Mouse (Mus musculus): ENCODE measurements at regions not wholly inside any gene's neighbourhood (a gene's known extent, or its start where the extent isn't known, plus 50 kb on each side); places are given as distances from the start of the nearest gene placed in this dataset.

- Histone ChIP-seq H3K27ac (ENCODE audit: control insufficient read depth, insufficient read depth, low read length) (no peak overlapping the region), H3K36me3 (ENCODE audit: control insufficient read depth, insufficient read depth, low read length) (no peaks in the 10 kb centered on the region), H3K4me1 (replicated peaks; ENCODE audit: control insufficient read depth, insufficient read depth, low read length) (no peaks in the 10 kb centered on the region), H3K27me3 (ENCODE audit: control insufficient read depth, insufficient read depth, low read length) (no peaks in the 10 kb centered on the region), H3K4me3 (ENCODE audit: control insufficient read depth, insufficient read depth, low read length) (no peak overlapping the region)
- TF ChIP-seq POLR2A (IDR thresholded peaks at IDR 0.05; ENCODE audit: control insufficient read depth, extremely low read depth, insufficient read depth, low read length, poor library complexity), result no peak
- no peak for TF ChIP-seq CTCF (IDR thresholded peaks at IDR 0.05; ENCODE audit: borderline replicate concordance, control insufficient read depth, extremely low read depth, insufficient read depth, low read length, poor library complexity)
- WGBS, result 13% methylated on average over 7 of the region's 7 CpGs
- DNase-seq, result peak; percentile 40
These were observed 76.3 kb upstream of the Pitrm1 start for GRCm38 (mm10) chr13:6471643-6472042.

- no peaks in the 10 kb centered on the region for H3K4me1 ChIP-seq (replicated peaks; ENCODE audit: control insufficient read depth, insufficient read depth, low read length)
- H3K27ac ChIP-seq (ENCODE audit: control insufficient read depth, insufficient read depth, low read length), result no peak overlapping the region
- H3K27me3 ChIP-seq (ENCODE audit: control insufficient read depth, insufficient read depth, low read length), result no peaks in the 10 kb centered on the region
- no peak for TF ChIP-seq POLR2A (IDR thresholded peaks at IDR 0.05; ENCODE audit: control insufficient read depth, extremely low read depth, insufficient read depth, low read length, poor library complexity)
- no peak for TF ChIP-seq CTCF (IDR thresholded peaks at IDR 0.05; ENCODE audit: borderline replicate concordance, control insufficient read depth, extremely low read depth, insufficient read depth, low read length, poor library complexity)
- H3K36me3 ChIP-seq (ENCODE audit: control insufficient read depth, insufficient read depth, low read length), result no peaks in the 10 kb centered on the region
- 86% methylated on average over 12 of the region's 12 CpGs for WGBS
- no peak for DNase-seq
- no peak overlapping the region for H3K4me3 ChIP-seq (ENCODE audit: control insufficient read depth, insufficient read depth, low read length)
These were observed 74.4 kb upstream of the Pitrm1 start for GRCm38 (mm10) chr13:6473401-6474190.

- no peaks in the 10 kb centered on the region for H3K27me3 ChIP-seq (ENCODE audit: control insufficient read depth, insufficient read depth, low read length)
- no peaks in the 10 kb centered on the region for H3K4me1 ChIP-seq (replicated peaks; ENCODE audit: control insufficient read depth, insufficient read depth, low read length)
- H3K4me3 ChIP-seq (ENCODE audit: control insufficient read depth, insufficient read depth, low read length), result no peak overlapping the region
- H3K36me3 ChIP-seq (ENCODE audit: control insufficient read depth, insufficient read depth, low read length), result no peaks in the 10 kb centered on the region
- TF ChIP-seq POLR2A (IDR thresholded peaks at IDR 0.05; ENCODE audit: control insufficient read depth, extremely low read depth, insufficient read depth, low read length, poor library complexity) (no peak), CTCF (IDR thresholded peaks at IDR 0.05; ENCODE audit: borderline replicate concordance, control insufficient read depth, extremely low read depth, insufficient read depth, low read length, poor library complexity) (no peak)
- DNase-seq, result no peak
- H3K27ac ChIP-seq (ENCODE audit: control insufficient read depth, insufficient read depth, low read length), result no peak overlapping the region
- WGBS, result 2% methylated on average over 6 of the region's 6 CpGs
These were observed 68.3 kb upstream of the Pitrm1 start for GRCm38 (mm10) chr13:6479667-6480066.

DNA sequence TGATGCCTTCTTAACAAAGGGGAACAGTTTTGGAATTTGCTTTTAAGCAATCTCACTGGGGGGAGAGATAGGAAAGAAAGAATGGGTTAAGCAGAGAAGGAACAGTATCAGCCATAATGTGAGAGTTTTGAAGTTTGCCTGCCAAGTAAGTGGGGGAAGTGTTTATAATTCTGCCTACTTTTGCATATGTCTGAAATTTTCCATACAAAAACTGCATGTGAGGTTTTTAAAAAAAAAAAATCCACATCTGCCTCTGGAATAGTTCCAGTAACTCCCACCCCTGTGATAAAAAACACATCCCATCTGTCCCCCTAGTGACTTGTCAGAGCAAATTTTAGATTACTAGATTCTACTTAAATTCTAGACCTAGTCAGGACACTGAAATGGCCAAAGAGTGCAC is 63.5 kb upstream of the Pitrm1 start:
- Histone ChIP-seq H3K4me3 (ENCODE audit: control insufficient read depth, insufficient read depth, low read length) (no peak overlapping the region), H3K4me1 (replicated peaks; ENCODE audit: control insufficient read depth, insufficient read depth, low read length) (no peaks in the 10 kb centered on the region), H3K27ac (ENCODE audit: control insufficient read depth, insufficient read depth, low read length) (no peak overlapping the region), H3K36me3 (ENCODE audit: control insufficient read depth, insufficient read depth, low read length) (no peaks in the 10 kb centered on the region), H3K27me3 (ENCODE audit: control insufficient read depth, insufficient read depth, low read length) (no peaks in the 10 kb centered on the region)
- no peak for TF ChIP-seq POLR2A (IDR thresholded peaks at IDR 0.05; ENCODE audit: control insufficient read depth, extremely low read depth, insufficient read depth, low read length, poor library complexity)
- TF ChIP-seq CTCF (IDR thresholded peaks at IDR 0.05; ENCODE audit: borderline replicate concordance, control insufficient read depth, extremely low read depth, insufficient read depth, low read length, poor library complexity), result no peak
- DNase-seq, result no peak

- no peak overlapping the region for H3K27ac ChIP-seq (ENCODE audit: control insufficient read depth, insufficient read depth, low read length)
- no peaks in the 10 kb centered on the region for H3K27me3 ChIP-seq (ENCODE audit: control insufficient read depth, insufficient read depth, low read length)
- H3K36me3 ChIP-seq (ENCODE audit: control insufficient read depth, insufficient read depth, low read length), result no peaks in the 10 kb centered on the region
- no peak for TF ChIP-seq POLR2A (IDR thresholded peaks at IDR 0.05; ENCODE audit: control insufficient read depth, extremely low read depth, insufficient read depth, low read length, poor library complexity)
- TF ChIP-seq CTCF (IDR thresholded peaks at IDR 0.05; ENCODE audit: borderline replicate concordance, control insufficient read depth, extremely low read depth, insufficient read depth, low read length, poor library complexity), result no peak
- DNase-seq, result no peak
- H3K4me1 ChIP-seq (replicated peaks; ENCODE audit: control insufficient read depth, insufficient read depth, low read length), result no peaks in the 10 kb centered on the region
- WGBS, result 57% methylated on average over 3 of the region's 3 CpGs
- no peak overlapping the region for H3K4me3 ChIP-seq (ENCODE audit: control insufficient read depth, insufficient read depth, low read length)
These were observed 60.1 kb upstream of the Pitrm1 start for GRCm38 (mm10) chr13:6487837-6488236.

GRCm38 (mm10) chr13:6492916-6493619 is 54.9 kb upstream of the Pitrm1 start:
- Histone ChIP-seq H3K36me3 (ENCODE audit: control insufficient read depth, insufficient read depth, low read length) (no peaks in the 10 kb centered on the region), H3K4me1 (replicated peaks; ENCODE audit: control insufficient read depth, insufficient read depth, low read length) (no peaks in the 10 kb centered on the region), H3K27me3 (ENCODE audit: control insufficient read depth, insufficient read depth, low read length) (no peaks in the 10 kb centered on the region), H3K27ac (ENCODE audit: control insufficient read depth, insufficient read depth, low read length) (no peak overlapping the region), H3K4me3 (ENCODE audit: control insufficient read depth, insufficient read depth, low read length) (no peak overlapping the region)
- DNase-seq, result no peak
- WGBS, result 88% methylated on average over 5 of the region's 5 CpGs
- TF ChIP-seq POLR2A (IDR thresholded peaks at IDR 0.05; ENCODE audit: control insufficient read depth, extremely low read depth, insufficient read depth, low read length, poor library complexity), result no peak
